Mouse (Mus musculus) thymus, adult 2 months (tissue): ENCODE data around the gene Nckap5.

Experiments used
- CTCF ChIP-seq: fragments of 200-500 bp; IDR thresholded peaks from 2 replicates; pipeline ENCODE4 v1.5.1; 2012; ENCODE audit warnings: mild to moderate bottlenecking, control low read depth, low read length, moderate library complexity, borderline replicate concordance; ENCODE audit not compliant: control insufficient read depth, poor library complexity, insufficient read depth; ENCODE audit errors: extremely low read depth
- POLR2A ChIP-seq: fragments of 200-500 bp; IDR thresholded peaks from 2 replicates; pipeline ENCODE4 v1.6.1; 2012; ENCODE audit warnings: mild to moderate bottlenecking, low read length, control low read depth, moderate library complexity; ENCODE audit not compliant: control insufficient read depth, poor library complexity, insufficient read depth; ENCODE audit errors: extremely low read depth

- no peak for TF ChIP-seq CTCF
- no peak for TF ChIP-seq POLR2A
These were observed 213.6 kb downstream of the Nckap5 start for GRCm38 (mm10) chr1:126616964-126617363.
